Mouse (Mus musculus) cerebellum, adult 2 months (tissue): ENCODE measurements around the gene Ggt5. TPM values are rescaled to one million over a fixed set of nuclear protein-coding genes. Genes with fewer than 3 reads are reported as not detected.

Experiments used
- DNase-seq, 2 experiments: peaks; one replicate each; pipeline ENCODE4 v3.0.0; 2021
- H3K27ac ChIP-seq: fragments of 200-500 bp; 2 replicates; pipeline ENCODE4 v1.5.1; 2012; ENCODE audit warnings: low read length, control low read depth, inconsistent platforms; ENCODE audit not compliant: insufficient read depth
- H3K27me3 ChIP-seq: fragments of 200-500 bp; 2 replicates; pipeline ENCODE4 v1.6.1; 2012; ENCODE audit warnings: inconsistent platforms, mild to moderate bottlenecking, low read length, moderate library complexity; ENCODE audit not compliant: control insufficient read depth, insufficient read depth
- H3K4me1 ChIP-seq: fragments of 200-500 bp; 2 replicates; pipeline ENCODE4 v1.6.1; 2011; ENCODE audit warnings: low read length; ENCODE audit not compliant: control insufficient read depth, insufficient read depth
- H3K4me3 ChIP-seq: fragments of 200-500 bp; replicated peaks from 2 replicates; pipeline ENCODE3; 2011; ENCODE audit warnings: mild to moderate bottlenecking, low read depth, low read length, control low read depth; ENCODE audit not compliant: insufficient read depth
- CTCF ChIP-seq: fragments of 200-500 bp; IDR thresholded peaks from 2 replicates; pipeline ENCODE4 v1.5.1; 2011; ENCODE audit warnings: low read depth, mild to moderate bottlenecking, control low read depth, low read length, moderate library complexity, borderline replicate concordance; ENCODE audit not compliant: insufficient read depth
- POLR2A ChIP-seq: fragments of 200-500 bp; IDR thresholded peaks from 2 replicates; pipeline ENCODE4 v1.6.1; 2011; ENCODE audit warnings: low read length, control low read depth, borderline replicate concordance; ENCODE audit not compliant: insufficient read depth
- WGBS: fragments of 180-500 bp; shearing (Covaris S2); methylation state at CpG from one replicate; pipeline ENCODE4 v1.1.7; 2018; 5-methylcytosine and 5-hydroxymethylcytosine counted together
- polyA plus RNA-seq: library from polyadenylated mRNA; depleted of rRNA; stranded (reverse); fragments of >200 nt; gene quantifications from 2 replicates; pipeline ENCODE4 v1.2.3, GENCODE M21; 2012

Ggt5 gene
- polyA plus RNA-seq, 1 experiment: 4.0 TPM

- Histone ChIP-seq H3K4me1 (no peaks in the 10 kb centered on the region), H3K4me3 (no peak overlapping the region), H3K27ac (no peak overlapping the region), H3K27me3 (no peaks in the 10 kb centered on the region)
- no peak for DNase-seq
- 67% methylated on average over 5 of the region's 5 CpGs for WGBS
- TF ChIP-seq CTCF: no peak
- no peak for TF ChIP-seq POLR2A
These were observed 804 bp upstream of the Ggt5 start for GRCm38 (mm10) chr10:75588336-75588735.

- Histone ChIP-seq H3K27ac (no peak overlapping the region), H3K4me3 (no peak overlapping the region), H3K27me3 (no peaks in the 10 kb centered on the region), H3K4me1 (no peaks in the 10 kb centered on the region)
- DNase-seq: no peak
- WGBS: 31% methylated on average over 16 of the region's 16 CpGs
- no peak for TF ChIP-seq CTCF
- TF ChIP-seq POLR2A: no peak
These were observed 511 bp downstream of the Ggt5 start for GRCm38 (mm10) chr10:75589651-75590050.

- Histone ChIP-seq H3K4me1 (no peaks in the 10 kb centered on the region), H3K27ac (no peak overlapping the region), H3K27me3 (no peaks in the 10 kb centered on the region), H3K4me3 (no peak overlapping the region)
- 77% methylated on average over 12 of the region's 12 CpGs for WGBS
- no peak for DNase-seq
- no peak for TF ChIP-seq CTCF
- TF ChIP-seq POLR2A: no peak
These were observed 2.2 kb downstream of the Ggt5 start for GRCm38 (mm10) chr10:75591211-75591894.

GRCm38 (mm10) chr10:75592585-75592984 lies 3.4 kb downstream of the Ggt5 start:
- Histone ChIP-seq H3K4me1 (no peaks in the 10 kb centered on the region), H3K27ac (no peak overlapping the region), H3K4me3 (no peak overlapping the region), H3K27me3 (no peaks in the 10 kb centered on the region)
- TF ChIP-seq CTCF (no peak), POLR2A (no peak)
- no peak for DNase-seq
- 83% methylated on average over 7 of the region's 7 CpGs for WGBS

- TF ChIP-seq POLR2A: no peak
- TF ChIP-seq CTCF: no peak
- DNase-seq: peak; percentile 37 to 49
- no peaks in the 10 kb centered on the region for H3K27me3 ChIP-seq
- no peak overlapping the region for H3K27ac ChIP-seq
- H3K4me1 ChIP-seq: no peaks in the 10 kb centered on the region
- 32% methylated on average over 8 of the region's 8 CpGs for whole genome bisulfite sequencing
- H3K4me3 ChIP-seq: no peak overlapping the region
These were observed 6.8 kb downstream of the Ggt5 start for GRCm38 (mm10) chr10:75595981-75596380.

GRCm38 (mm10) chr10:75600189-75600730 lies 11.1 kb downstream of the Ggt5 start:
- DNase-seq: no peak
- Histone ChIP-seq H3K27ac (no peak overlapping the region), H3K4me3 (no peak overlapping the region), H3K4me1 (no peaks in the 10 kb centered on the region), H3K27me3 (no peaks in the 10 kb centered on the region)
- 68% methylated on average over 7 of the region's 7 CpGs for WGBS
- TF ChIP-seq CTCF (no peak), POLR2A (no peak)

- 34% methylated on average over 11 of the region's 11 CpGs for WGBS
These were observed 16.2 kb downstream of the Ggt5 start for GRCm38 (mm10) chr10:75605162-75605846.

More at GRCm38 (mm10) chr10:75605162-75605846, 16.2 kb downstream of the Ggt5 start:
- Histone ChIP-seq H3K27me3 (no peaks in the 10 kb centered on the region), H3K4me3 (no peak overlapping the region), H3K27ac (no peak overlapping the region), H3K4me1 (no peaks in the 10 kb centered on the region)
- no peak for DNase-seq
- no peak for TF ChIP-seq POLR2A
- TF ChIP-seq CTCF: 0 out of 2 replicates have a peak, but pooled peaks have one; percentile 13
